Mouse (Mus musculus): Measurements from ENCODE around the gene 2610528A11Rik.
"Not testable (repeated sequence)": the region's sequence is repeated elsewhere in the genome, so short reads cannot be mapped to it uniquely, and the experiment has no call there.

The 2610528A11Rik gene

DNA sequence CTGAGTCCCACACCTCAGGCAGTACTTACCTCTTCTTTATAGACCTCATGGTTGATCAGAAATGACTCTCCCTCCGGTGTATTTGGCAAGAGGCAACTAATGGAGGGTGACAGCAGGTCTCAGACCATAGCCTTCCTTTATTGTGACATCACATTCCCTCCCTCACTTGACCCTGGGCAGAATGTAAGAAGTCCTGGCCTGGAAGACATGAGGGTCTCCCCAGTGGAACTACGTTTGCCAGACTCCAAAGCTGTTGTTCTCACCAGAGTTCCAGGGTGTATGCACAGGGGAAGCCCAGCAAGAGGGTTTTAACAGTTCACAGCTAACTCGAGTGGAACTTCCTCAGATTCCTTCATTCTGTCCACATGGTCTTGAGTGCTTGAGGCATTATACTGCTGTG is at the start of gene 2610528A11Rik:
2610528A11Rik (minus strand) TSS at position 101 of the 400 bp plus-strand sequence.
- no peak for DNase-seq (ENCODE audit: low spot score)

DNA sequence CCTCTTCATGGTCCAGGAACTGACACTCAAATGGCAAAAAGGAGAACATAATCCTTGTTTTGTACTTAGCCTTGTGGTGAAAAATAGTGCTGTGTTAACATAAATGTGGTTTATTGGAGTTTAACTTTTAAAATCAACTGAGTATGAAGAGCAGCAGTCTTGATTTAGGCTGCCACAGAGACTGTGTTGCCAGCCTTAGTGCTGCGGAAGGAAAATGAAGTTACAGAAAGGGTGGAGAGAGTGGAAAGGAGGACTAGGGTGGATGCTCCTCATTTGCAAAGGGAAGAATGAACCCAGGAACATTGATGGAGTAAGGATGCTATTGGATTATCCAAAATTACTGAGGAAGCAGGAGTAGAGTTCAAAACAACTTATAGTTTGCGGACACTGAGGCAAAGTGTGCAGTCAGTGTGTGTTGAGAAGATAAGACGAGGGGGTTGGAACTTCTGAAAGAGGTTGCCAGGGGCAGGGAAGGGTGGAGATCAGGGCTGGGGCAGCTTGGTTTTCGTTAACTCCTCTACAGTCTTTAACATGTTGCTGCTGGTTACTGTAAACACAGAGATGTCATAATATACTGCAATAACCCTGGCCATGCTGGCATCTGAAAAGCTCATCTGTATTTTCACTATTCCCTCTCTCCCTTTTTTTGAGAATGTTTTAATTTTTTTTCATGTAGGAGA is 49.6 kb upstream of the 2610528A11Rik start:
- DNase-seq (ENCODE audit: low spot score): no peak

DNA sequence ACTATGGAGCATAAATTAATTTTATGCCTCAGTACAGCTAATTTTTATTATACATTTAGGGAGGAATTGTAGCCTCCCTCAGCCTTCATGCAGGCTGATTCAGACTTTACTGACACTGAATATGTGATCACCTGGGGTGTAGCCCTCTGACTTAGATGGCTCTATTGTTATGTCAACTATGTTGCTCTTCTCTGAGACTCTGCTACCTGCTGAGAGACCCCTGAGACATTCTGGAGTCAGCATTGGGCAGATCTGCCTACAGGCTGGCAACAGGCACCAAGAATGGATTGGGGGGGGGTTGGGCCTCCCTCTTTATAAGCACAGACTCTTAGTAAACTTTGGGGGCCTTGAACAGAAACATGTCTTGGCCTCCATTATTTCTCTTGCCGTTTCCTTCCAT is 40.6 kb upstream of the 2610528A11Rik start:
- no peak for DNase-seq (ENCODE audit: low spot score)

DNA sequence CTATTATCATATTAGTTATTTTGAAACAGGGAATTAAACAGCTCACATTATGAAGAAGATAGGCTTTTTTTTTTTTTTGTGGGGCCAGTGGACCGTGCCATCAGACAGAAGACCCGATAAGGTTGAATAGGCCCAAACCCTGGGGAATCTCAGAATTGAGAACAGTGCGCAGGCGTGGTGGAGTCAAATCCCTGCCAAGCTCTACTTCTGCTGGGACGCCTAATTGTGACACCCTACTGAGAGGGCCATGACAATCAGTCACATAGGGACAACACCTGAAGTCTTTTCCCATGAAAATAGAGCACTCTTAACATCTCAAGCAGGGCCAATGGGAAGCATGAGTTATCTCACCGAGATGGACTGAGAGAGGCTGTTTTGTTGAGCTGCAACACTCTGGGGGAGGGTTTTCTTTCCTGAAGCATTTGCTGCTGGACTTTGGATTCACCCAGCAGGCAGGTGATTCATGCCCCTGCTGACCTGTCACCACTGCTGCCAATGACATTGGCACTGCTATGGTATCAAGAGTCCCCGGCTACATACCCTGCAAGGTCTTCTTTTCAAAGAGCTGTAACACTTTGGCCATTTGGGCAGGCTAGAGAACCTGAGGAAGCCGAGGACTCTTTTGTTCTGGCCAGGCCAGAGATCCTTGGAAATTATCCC is 25.4 kb upstream of the 2610528A11Rik start:
- no peak for DNase-seq (ENCODE audit: low spot score)

DNA sequence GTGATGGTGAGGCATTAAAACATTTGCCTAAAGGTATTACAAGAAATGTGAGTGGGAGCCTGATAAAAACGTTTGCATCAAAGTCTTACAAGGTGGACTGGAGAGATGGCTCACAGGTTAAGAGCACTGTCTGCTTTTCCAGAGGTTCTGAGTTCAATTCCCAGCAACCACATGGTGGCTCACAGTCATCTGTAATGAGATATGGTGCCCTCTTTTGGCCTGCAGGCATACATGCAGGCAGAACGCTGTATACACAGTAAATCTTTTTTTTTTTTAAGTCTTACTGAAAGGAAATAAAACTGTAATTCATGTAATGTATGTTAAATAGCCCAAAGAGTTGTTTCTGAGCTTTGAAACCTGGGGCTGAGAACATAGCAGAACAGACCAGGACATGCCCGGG is 23.8 kb upstream of the 2610528A11Rik start:
- DNase-seq (ENCODE audit: low spot score): not testable (repeated sequence)

DNA sequence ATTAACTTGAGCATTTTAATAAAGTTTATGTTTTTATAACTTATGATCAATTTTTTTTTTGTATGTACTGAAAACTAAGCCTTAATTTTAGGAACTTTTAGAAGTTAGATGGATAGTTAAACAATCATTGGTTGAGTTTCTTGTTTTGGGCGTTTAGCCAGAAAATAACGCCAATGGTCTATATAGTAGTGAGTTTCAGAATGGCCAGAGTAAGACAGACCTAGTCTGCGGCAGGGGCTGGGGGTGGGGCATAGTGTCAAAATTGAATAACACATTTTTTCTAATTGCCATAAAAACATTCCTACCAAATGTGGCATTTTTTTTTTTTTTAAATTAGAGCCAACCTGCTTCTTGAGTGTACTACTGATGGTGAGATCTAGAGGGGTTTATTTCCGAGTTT is 22.3 kb upstream of the 2610528A11Rik start:
- no peak for DNase-seq (ENCODE audit: low spot score)

DNA sequence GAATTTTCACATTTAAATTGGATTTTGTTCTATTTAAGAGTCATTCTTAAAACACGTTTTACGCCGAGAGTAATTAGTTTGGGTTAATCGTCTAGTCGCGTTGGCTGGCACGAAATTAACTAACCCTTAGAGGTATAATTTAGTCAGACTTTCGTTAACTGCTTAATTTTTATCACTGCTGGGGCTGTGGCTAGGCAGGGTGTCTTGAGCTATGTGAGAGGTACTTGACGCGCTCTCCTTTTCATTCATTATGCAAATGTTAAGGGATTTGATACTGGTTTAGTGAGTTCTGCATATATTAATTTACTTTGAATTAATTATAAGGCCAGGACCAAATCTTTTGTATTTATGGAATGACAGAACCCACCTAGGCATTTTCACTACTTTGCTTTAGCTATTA is 21.8 kb upstream of the 2610528A11Rik start:
- DNase-seq (ENCODE audit: low spot score): no peak

DNA sequence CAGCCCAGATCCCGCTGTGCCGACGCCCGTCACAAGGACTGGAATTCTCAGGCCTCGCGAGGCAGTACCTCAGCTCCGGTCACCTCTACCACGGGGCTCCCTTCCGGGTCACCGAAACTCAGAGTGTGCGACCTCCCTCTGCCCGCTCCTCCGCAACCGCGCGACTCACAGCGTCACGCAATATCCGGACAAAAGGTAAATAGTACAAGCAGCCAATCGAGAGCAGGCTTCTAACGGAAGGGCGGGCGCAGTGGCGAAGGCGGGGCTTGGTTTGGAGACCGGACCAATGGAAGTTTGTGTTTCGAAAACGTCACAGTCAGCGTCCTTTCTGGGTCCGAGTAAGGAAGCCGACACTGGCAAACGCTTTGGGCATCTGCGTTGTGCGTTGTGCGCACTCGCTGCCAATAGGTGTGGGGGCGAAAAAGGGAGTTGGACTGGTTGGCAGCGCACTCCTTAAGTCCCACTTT is 21.3 kb upstream of the 2610528A11Rik start, which contains the start of gene Ghitm:
Ghitm (minus strand) TSS at position 146 of the 467 bp plus-strand sequence.
- DNase-seq (ENCODE audit: low spot score): peak; percentile 93

DNA sequence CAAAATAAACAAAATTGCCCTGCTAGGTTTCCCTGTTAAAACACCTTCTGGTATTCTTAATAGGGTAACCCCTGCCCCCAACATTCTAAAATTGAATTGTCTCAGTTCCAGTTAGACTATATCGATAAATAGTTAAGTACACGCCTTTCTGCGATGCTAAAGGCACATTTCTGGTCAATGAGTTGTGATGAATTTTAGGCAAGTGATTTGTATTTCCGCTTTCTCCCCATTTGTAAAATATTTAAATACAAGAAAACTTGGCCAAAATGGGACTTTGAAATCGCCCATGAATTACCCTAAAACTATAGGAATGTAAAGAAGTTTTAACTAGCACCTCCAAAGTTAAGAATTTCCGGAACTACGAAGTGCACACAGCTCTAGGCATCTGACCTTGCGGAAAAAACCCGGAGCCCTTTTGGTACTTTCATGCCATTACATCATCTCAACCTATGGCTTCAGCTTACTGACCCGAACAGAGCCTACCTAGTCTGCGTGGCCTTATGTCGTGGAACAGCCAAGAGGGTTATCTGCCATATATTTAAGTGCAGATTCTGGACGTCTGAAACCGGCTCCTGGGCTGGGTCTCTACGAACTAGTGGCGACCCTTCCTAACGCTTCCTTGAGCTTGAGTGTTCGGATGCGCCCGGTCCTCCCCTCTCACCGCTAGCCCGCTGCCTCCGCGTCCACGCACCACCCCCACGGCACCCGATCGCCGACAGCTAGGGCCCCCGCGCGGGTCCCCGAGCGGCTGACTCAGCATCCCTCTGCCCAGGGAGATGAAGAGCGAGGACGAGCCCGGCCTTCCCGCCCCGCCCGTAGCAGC is 20.7 kb upstream of the 2610528A11Rik start:
- no peak for DNase-seq (ENCODE audit: low spot score)

DNA sequence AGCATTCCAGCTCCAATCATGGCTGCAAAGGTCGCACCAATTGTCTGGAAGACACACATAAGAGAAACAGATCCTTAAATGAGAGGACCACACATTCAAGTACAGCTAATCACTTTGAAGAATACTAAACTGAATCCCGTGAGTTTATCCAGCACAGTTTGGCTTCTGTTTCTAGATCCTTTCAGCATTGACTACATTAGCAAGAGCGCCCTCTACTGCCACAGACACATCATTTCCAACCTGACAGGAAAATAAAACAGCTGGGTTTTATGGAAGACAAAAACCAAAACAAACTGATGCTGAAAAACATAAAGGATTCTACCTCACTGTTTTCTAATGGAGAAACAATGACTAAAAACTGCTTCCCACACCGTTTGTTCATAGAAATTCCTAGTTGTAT is 13.8 kb upstream of the 2610528A11Rik start:
- DNase-seq (ENCODE audit: low spot score): no peak

DNA sequence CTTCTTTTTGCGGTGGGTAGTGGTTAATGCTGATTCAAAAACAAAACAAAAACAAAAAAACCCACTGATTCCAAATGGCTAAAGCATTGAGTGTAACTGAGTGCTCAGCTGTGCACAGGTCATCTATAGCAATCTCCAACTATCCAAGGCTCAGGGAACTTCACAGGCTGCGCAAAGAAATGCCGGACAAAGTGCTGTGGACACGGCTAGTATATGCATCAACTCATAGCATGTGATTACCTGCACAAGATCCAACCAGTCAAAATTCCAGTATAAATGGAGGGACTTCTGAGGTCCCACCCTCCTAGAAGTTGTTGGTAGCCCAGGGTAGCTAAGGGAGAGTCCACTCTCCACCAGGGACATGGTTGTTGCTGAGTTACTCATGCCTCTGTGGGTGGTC is 5.4 kb upstream of the 2610528A11Rik start:
- DNase-seq (ENCODE audit: low spot score): no peak

DNA sequence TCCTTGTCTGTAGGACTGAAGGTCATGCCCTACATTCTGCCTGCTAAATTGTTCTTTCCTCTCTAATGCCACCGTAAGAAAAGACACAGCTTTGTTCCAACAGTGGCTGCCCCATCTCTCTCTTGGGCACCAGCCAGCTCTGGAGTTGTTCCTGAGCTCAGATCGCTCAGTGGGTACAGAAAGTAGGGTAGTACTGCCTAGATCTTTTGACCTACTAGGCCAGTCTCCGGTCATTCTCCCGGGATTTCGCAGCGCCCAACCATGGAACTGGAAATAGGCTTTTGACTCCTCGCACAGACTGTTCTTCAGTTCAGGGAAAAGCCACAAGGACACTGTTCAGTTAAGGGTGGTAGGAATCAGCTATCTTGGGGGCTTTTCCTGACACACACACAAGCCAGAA is 891 bp downstream of the 2610528A11Rik start:
- DNase-seq (ENCODE audit: low spot score): peak; percentile 6

DNA sequence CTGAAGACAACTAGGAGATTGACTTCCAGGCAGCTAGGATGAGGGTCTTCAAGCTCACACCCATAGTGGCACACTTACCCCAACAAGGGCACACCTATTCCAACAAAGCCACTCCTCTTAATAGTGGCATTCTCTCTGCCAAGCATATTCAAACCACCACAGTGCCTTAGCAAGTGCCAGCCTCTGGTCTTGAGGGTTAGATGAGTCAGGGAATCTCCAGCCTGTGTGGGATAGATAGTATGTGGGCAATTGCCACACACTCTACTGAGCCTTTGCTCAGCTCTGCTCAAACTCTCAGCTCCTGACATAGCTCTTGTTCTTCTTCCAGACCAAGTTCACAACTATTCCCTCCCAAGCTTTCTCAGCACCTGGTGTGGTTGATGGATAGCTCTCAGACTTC is 2.5 kb downstream of the 2610528A11Rik start:
- DNase-seq (ENCODE audit: low spot score): no peak

DNA sequence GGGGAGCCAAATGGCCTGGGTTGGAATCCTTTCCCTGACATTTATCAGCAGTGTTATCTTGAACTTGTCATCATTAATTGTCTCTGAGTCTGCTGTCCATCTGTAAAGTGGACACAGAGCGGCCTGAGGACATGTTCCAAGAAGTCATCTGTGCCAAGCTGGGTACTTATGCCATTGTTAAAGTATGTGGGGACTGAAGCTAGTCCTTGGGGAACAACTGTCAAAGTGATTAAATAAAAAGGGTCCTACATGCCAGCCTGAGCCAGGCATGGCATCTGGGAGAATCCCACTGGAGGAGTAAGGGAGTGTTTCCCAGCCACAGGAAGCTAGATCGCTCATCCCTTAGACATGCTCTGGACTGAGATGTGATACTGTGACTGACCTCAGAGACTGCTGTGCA is 3.4 kb downstream of the 2610528A11Rik start:
- DNase-seq (ENCODE audit: low spot score): no peak

DNA sequence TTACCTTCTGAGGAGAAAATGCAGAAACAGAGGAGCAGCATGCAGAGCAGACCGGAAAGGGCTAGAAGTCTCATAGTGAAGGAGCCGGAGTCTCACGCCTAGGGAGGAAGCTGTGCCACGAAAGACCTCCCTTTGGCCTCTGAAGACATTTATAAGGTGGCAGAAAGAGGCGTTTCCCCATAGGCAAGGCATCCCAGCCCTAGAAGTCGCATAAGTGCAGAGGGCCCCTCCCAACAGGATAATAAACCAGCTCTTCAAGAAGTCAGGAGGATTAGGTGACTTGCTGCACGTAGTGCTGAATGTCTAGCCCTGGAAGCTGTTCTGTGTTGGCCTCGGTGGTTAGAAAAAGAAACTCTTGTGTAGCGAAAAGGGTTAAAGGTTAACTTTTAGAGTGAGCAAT is 3.8 kb downstream of the 2610528A11Rik start:
- no peak for DNase-seq (ENCODE audit: low spot score)

DNA sequence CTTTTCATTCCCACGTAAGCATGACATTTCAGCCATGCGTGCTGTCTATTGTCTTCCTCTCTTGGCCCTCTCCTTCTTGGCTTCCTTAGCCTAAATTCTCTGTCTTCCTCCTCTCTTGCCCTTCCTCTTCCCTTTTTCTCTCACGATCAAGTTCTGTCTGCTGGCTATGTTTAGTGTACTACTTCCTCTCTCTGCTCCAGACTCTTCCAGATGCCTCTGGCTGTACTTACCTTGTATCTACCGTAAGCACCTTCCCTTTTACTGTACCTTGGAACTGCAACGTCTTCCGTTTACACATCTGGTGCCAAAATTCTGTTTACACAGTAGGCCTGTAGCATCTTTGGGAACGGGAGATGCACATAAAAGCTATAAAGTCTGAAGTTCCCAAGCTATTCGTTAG is 4.4 kb downstream of the 2610528A11Rik start:
- DNase-seq (ENCODE audit: low spot score): no peak

DNA sequence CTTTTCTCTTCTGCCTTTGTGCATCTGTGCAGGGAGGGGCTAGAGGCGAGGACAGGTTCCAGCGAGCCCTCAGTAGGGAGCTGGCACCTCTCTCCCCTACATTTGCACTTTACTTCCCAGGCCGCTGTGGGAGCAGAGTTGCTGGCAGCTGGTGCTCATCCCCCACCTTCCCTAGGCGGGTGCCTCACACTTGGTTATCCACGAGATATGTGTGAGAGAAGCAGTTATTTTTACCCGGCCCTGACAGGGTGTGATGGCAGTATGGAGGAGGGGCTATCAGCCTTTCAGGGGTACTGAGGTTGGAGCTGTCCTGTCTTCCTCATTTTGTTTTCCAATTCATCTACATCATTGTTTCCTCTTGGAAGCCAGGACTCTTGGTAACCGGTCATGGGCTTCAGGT is 8.0 kb downstream of the 2610528A11Rik start:
- DNase-seq (ENCODE audit: low spot score): no peak

DNA sequence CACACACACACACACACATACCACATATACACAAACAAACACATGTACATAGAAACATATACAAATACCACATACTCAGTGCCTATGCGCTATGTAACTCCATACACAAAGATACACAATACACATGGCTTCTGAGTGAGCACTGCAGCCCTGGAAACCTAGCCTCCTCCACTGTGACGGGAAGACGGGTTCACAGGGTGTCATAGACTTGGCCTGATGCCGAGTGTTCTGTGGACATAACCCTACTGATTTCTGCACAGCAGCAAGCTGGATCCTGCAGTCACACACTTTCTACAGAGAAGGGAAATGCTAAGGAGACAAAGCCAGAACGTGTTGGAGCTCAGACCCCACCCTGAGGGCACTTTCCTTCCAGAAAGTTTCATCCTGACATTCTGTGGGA is 9.1 kb downstream of the 2610528A11Rik start:
- no peak for DNase-seq (ENCODE audit: low spot score)

DNA sequence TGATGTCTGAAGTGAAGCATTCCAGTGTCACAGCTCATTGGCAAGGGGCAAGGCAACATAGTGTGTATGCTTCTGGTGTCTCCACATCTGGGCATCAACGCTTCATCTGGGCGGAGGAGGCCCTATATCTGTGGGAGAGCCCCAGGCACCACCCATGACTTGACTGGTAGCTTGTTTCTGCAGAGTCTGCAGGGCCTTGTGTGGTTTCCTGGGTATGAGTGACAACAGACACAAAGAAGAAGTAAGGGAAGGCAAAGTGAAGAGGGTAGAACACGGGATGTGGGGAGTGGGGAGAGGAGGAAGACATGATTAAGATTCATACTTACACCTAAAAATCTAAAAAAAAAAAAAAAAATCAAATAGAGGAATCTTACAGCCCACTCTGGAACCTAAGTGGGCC is 11.3 kb downstream of the 2610528A11Rik start:
- DNase-seq (ENCODE audit: low spot score): no peak

DNA sequence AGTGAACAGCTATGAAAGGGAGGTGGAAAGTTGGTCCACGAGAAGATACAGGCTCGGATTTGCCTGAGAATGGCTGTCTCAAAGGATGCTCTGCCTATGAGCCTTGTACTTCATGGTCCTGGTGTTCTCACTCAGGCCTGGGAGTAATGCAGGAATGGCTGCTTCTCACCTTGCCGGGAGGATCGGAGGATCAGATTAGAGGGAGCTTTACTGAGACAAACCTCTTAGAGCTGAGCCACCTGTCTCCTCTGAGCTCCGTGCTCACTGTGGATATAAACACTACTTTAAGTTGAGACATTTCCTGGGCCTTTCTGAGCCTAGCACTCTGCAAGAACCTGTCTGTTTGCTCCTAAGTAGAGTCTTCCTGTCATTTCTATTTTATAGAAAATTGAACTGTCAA is 12.3 kb downstream of the 2610528A11Rik start:
- no peak for DNase-seq (ENCODE audit: low spot score)

DNA sequence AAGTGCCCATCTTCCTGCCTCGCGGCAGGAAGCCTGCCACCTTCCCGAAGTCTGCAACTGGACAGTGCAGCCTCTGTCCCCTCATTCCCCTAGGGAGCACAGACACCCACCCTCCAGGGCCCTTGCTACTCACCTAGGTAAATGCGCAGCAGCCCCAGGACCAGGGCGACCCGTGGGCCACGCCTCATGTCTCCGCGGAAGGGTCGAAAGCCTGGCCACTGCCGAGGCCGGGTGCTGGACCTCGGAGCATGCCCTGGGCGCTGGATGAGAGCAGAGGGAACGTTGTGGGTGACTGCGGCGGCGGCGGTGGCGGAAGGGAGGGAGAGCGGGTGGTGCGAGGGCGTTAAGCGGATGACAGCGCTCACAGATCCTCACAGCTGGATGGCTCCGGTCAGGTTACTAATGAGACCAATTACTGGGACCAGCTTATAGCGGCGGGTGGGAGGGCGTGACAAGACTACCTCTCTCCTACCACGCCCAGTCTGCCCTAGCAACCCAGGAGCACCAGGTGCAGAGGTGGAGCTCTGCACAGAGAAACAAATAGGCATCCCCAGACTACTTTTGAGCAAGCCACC is 15.8 kb downstream of the 2610528A11Rik start, which contains the start of gene Cdhr1:
Cdhr1 (minus strand) TSS at position 392 of the 575 bp plus-strand sequence.
- peak; percentile 10 for DNase-seq (ENCODE audit: low spot score)

DNA sequence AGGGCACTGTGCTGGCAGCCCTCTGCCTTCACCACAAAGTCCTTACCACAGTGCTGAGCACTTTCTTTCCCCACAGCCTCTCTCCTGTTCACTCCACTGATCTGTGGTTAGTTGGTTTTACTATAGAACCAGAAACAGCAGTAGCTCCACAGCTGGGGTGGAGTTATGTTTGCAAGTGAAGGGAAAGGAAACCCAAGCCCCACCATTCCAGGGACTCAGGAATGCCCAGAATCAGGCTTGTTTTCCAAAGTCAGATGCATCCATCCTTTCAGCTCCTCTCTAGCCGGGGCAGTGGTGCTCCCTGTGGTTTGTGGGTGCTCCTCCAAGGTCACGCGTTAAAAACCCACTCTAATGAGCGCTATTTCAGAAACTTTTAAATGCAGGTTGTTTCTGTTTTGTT is 18.3 kb downstream of the 2610528A11Rik start:
- no peak for DNase-seq (ENCODE audit: low spot score)
